Mouse (Mus musculus): ENCODE measurements around the gene Hpgds. TPM values are rescaled to one million over a fixed set of nuclear protein-coding genes. Genes with fewer than 3 reads are reported as not detected.

Gene Hpgds
- total RNA-seq, 2 experiments from 2014 or later = 0.20 TPM

- intact Hi-C loops (cut with DNase I) = no loop called here
- no peak overlapping the region for H3K4me3 ChIP-seq
- no peak for TF ChIP-seq CTCF (IDR thresholded peaks at IDR 0.05)
- no peak for DNase-seq
- H3K27ac ChIP-seq = no peak overlapping the region
Measured at GRCm38 (mm10) chr6:65132376-65132775, 12.3 kb downstream of the Hpgds start.

- DNase-seq = peak; percentile 34
- TF ChIP-seq CTCF (IDR thresholded peaks at IDR 0.05) = peak; percentile 77
- intact Hi-C loops (cut with DNase I) = loop anchor here (10.0 kb wide), 1 partner anchor 1409 kb away; the partner anchor contains the start of gene Mad2l1
- no peak overlapping the region for H3K27ac ChIP-seq
- no peak overlapping the region for H3K4me3 ChIP-seq
Measured at GRCm38 (mm10) chr6:65126074-65126726, 18.5 kb downstream of the Hpgds start.

GRCm38 (mm10) chr6:65117540-65117939 is 27.2 kb downstream of the Hpgds start:
- TF ChIP-seq CTCF (IDR thresholded peaks at IDR 0.05) = no peak
- Histone ChIP-seq H3K27ac (no peak overlapping the region), H3K4me3 (no peak overlapping the region)
- intact Hi-C loops (cut with DNase I) = no loop called here
- DNase-seq = no peak

- no peak overlapping the region for H3K27ac ChIP-seq
- H3K4me3 ChIP-seq = no peak overlapping the region
- no peak for DNase-seq
- TF ChIP-seq CTCF (IDR thresholded peaks at IDR 0.05) = no peak
- intact Hi-C loops (cut with DNase I) = no loop called here
Measured at GRCm38 (mm10) chr6:65114902-65115301, 29.8 kb downstream of the Hpgds start.

- Histone ChIP-seq H3K27ac (no peak overlapping the region), H3K4me3 (no peak overlapping the region)
- intact Hi-C loops (cut with DNase I) = no loop called here
- no peak for DNase-seq
- TF ChIP-seq CTCF (IDR thresholded peaks at IDR 0.05) = peak; percentile 43
Measured at GRCm38 (mm10) chr6:65079139-65079538, 65.6 kb downstream of the Hpgds start.

GRCm38 (mm10) chr6:65075201-65075600 is 69.5 kb downstream of the Hpgds start:
- Histone ChIP-seq H3K27ac (no peak overlapping the region), H3K4me3 (no peak overlapping the region)
- TF ChIP-seq CTCF (IDR thresholded peaks at IDR 0.05) = no peak
- DNase-seq = no peak
- intact Hi-C loops (cut with DNase I) = no loop called here

Other genes starting within 250 kb of the Hpgds start
- gene Smarcad1, start 102.3 kb downstream of the Hpgds start, total RNA-seq (2021) = 10 to 100 TPM; 10.2 to 11.6 TPM
- gene C130060K24Rik, start 236.2 kb upstream of the Hpgds start, total RNA-seq (2021) = not detected